Mouse (Mus musculus) C2C12 (cell line): ENCODE results near the gene Gnaq.

ENCODE experiments used
- CTCF ChIP-seq: IDR thresholded peaks from one replicate; pipeline ENCODE4 v1.5.1; 2011; ENCODE audit not compliant: control insufficient read depth, insufficient read depth, insufficient read length
- MAX ChIP-seq: IDR thresholded peaks from one replicate; pipeline ENCODE4 v1.6.1; 2011; ENCODE audit warnings: mild to moderate bottlenecking, control low read depth
- USF1 ChIP-seq: IDR thresholded peaks from one replicate; pipeline ENCODE4 v1.6.1; 2011; ENCODE audit warnings: low read depth, mild to moderate bottlenecking, control low read depth, moderate library complexity

GRCm38 (mm10) chr19:16292978-16293377, 160.3 kb downstream of the Gnaq start:
- TF ChIP-seq USF1 (no peak), MAX (no peak), CTCF (no peak)
